Mouse (Mus musculus) granulocyte monocyte progenitor cell, adult 5-6 weeks (primary cell): ENCODE results near the gene Abr. TPM values are rescaled to one million over a fixed set of nuclear protein-coding genes. Genes with fewer than 3 reads are reported as not detected.

Experiments used
- ATAC-seq: replicated peaks from 2 replicates; pipeline ENCODE4 v1.8.0; 2016; ENCODE audit warnings: mild to moderate bottlenecking, moderate TSS enrichment, inconsistent platforms; ENCODE audit not compliant: poor library complexity, severe bottlenecking
- total RNA-seq, 2 experiments: library from RNA; stranded (forward) in 1 of 2; stranded (reverse) in 1 of 2; fragments of 200-712, 200-1000 nt in 1 of 2; fragments of >200 nt in 1 of 2; fragmentation: Nextera tagmentation in 1 of 2; gene quantifications; 2 replicates each; pipeline ENCODE4 v1.2.3; 2014 to 2017

Abr gene
- total RNA-seq, 2 experiments from 2014 or later, result 53.0 to 54.3 TPM

DNA sequence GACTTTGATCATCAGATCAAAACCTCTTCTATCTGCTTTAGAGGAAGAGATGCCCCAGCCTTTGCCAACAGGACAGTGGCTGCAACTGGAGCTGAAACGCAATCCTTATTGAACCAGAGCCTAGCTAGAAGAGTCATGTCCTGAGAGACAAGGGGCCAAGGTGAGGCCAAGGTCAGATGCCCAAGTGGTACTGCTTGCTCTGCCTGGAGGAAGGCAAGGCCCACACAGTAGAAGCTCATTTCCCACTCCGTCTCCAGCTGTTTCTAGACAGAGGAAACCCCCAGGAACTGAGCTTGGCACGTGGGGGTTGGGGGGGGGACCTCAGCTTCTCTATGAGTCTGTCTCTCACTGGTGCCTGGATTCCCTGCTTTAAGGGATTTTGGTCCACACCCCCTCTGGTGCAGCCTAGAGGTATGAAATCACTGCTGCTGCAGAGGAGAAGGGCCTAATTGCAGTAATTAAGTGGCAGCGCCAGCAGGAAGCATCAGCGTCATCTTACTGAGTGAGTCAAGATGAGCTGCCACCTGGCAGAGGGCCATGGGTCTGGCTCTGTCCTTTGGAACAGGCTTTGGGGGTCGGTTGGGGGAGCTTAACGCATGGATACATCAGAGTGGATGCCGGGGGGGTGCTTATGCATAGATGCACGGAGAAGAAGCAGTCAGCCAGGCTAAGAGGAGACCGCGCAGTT is 152.7 kb downstream of the Abr start:
- no peak for ATAC-seq

- ATAC-seq, result no peak
These were observed 153.8 kb downstream of the Abr start for GRCm38 (mm10) chr11:76468347-76468746.

GRCm38 (mm10) chr11:76467487-76468005 is 154.6 kb downstream of the Abr start:
- ATAC-seq, result peak; percentile 72

- ATAC-seq, result no peak
These were observed 155.0 kb downstream of the Abr start for GRCm38 (mm10) chr11:76467073-76467472.

- ATAC-seq, result no peak
These were observed 156.2 kb downstream of the Abr start for GRCm38 (mm10) chr11:76465879-76466278.

GRCm38 (mm10) chr11:76461696-76462095 is 160.4 kb downstream of the Abr start:
- no peak for ATAC-seq

GRCm38 (mm10) chr11:76461201-76461600 is 160.9 kb downstream of the Abr start:
- no peak for ATAC-seq

GRCm38 (mm10) chr11:76459489-76459888 is 162.6 kb downstream of the Abr start:
- ATAC-seq, result no peak

- ATAC-seq, result peak; percentile 76
These were observed 163.4 kb downstream of the Abr start for GRCm38 (mm10) chr11:76458730-76459129.

- ATAC-seq, result peak; percentile 68
These were observed 165.2 kb downstream of the Abr start for GRCm38 (mm10) chr11:76456897-76457296.

GRCm38 (mm10) chr11:76456233-76456632 is 165.9 kb downstream of the Abr start:
- peak; percentile 45 for ATAC-seq

DNA sequence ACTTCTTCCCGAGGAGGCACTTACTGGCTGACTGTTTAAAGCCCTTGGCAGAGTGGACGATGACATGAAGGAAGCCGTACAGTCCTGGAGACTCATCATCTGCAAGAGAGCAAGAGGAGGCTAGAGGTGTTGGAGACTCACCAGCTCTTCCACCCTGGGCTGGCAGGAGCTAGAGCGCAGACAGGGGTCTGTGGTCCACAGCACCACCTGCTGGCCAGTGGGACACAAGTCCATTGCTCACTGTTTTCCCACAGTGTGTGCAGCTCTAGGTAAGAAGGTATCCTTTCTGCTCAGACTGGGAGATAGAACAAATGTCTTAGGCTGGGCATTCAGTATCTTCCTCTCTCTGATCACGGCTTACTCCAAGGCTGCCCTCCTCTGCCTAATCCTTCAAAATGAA is 167.6 kb downstream of the Abr start:
- ATAC-seq, result peak; percentile 37; the same call in 1 of the 2 replicates

GRCm38 (mm10) chr11:76450202-76450561 is 171.9 kb downstream of the Abr start:
- ATAC-seq, result no peak

- no peak for ATAC-seq
These were observed 172.5 kb downstream of the Abr start for GRCm38 (mm10) chr11:76449520-76450201.

DNA sequence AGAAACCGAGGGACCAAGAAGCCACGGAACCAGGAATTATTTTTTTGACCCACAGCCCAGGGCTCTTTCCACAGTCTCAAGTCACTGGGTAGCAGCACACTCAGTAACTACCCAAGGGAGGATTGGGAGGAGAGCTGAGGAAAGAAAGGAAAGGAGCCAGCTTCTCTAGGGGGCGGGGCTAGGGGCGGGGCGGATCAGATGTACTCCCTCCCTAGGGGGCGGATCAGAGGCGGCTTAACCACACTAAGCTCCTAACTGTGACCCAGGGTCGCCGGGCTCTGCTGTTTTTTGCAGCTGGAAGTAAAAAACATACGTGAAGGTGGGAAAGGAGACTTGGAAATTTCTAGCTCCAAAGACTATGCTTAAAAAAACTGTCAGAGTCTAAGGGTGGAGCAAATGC is 175.9 kb downstream of the Abr start:
- no peak; the same call in 1 of the 2 replicates for ATAC-seq

DNA sequence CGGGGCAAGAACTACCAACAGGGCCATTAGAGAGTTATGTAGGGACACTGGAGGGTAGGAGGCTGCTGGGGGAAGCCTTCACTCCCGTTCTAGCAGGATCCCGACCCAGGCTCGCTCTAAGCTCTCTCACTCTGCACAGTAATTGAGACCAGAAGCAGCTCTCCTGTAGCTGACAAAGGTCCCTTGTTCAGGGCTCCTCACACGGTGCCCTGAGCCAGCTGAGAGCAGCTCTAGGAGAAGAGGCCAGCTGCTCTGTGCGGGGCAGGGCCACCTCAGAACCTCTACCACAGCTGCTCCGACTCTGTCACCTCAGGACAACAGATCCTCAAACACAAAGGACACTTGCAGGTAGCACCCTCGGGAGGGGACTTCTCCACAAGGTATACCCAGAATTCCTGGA is 176.7 kb downstream of the Abr start:
- ATAC-seq, result no peak

GRCm38 (mm10) chr11:76439666-76440065 is 182.4 kb downstream of the Abr start:
- ATAC-seq, result no peak

GRCm38 (mm10) chr11:76436864-76437437 is 185.2 kb downstream of the Abr start:
- no peak for ATAC-seq

DNA sequence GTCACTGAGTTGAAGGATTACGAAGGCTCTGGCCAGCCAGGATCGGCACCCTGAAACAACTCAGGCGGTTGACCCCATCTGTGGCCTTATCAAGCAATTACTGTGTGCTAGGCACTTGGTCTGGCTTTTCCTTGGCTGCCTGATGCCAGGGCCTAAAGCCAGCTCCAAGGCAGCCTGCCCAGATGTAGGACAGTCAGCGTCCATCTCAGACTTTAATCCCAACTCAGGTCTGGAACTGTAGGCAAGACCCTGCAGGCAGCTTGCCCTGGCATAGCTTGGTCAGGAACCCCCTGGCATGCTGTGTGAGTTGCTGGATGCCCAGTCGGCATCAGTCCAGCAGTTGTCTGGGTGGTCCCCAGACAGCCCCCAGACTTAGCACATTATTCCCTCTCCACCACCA is 186.1 kb downstream of the Abr start:
- no peak for ATAC-seq

- ATAC-seq, result no peak
These were observed 192.0 kb downstream of the Abr start for GRCm38 (mm10) chr11:76429966-76430631.

- ATAC-seq, result no peak
These were observed 192.6 kb downstream of the Abr start for GRCm38 (mm10) chr11:76429556-76429955.
